Mouse (Mus musculus) liver, postnatal 0 days (tissue): ENCODE measurements around the gene Meis1.

Source experiments
- CTCF ChIP-seq: sonication (generic); IDR thresholded peaks from 2 replicates; pipeline ENCODE4 v1.5.1; 2016; ENCODE audit warnings: antibody characterized with exemption, low read depth
- EP300 ChIP-seq: IDR thresholded peaks from 2 replicates; pipeline ENCODE4 v1.6.1; 2016; ENCODE audit warnings: antibody characterized with exemption, low read depth, mild to moderate bottlenecking

GRCm38 (mm10) chr11:18904880-18905279 is 113.9 kb downstream of the Meis1 start:
- no peak for TF ChIP-seq CTCF
- TF ChIP-seq EP300: no peak
